Mouse (Mus musculus) CD4-positive, CD25-positive, alpha-beta regulatory T cell, adult 4 months (primary cell): ENCODE measurements around the gene Mafg. TPM values are rescaled to one million over a fixed set of nuclear protein-coding genes. Genes with fewer than 3 reads are reported as not detected.
"Not testable (repeated sequence)": the region's sequence is repeated elsewhere in the genome, so short reads cannot be mapped to it uniquely, and the experiment has no call there.

Experiments
- ATAC-seq: one replicate; pipeline ENCODE4 v1.8.0; 2017
- polyA plus RNA-seq, 2 experiments: library from polyadenylated mRNA; unstranded; fragments of 100-300 nt; shearing (Covaris generic); gene quantifications; one replicate each; pipeline ENCODE4 v1.2.1; 2017

Mafg gene
- 10 to 100 TPM; 11.3 to 16.0 TPM for polyA plus RNA-seq

DNA sequence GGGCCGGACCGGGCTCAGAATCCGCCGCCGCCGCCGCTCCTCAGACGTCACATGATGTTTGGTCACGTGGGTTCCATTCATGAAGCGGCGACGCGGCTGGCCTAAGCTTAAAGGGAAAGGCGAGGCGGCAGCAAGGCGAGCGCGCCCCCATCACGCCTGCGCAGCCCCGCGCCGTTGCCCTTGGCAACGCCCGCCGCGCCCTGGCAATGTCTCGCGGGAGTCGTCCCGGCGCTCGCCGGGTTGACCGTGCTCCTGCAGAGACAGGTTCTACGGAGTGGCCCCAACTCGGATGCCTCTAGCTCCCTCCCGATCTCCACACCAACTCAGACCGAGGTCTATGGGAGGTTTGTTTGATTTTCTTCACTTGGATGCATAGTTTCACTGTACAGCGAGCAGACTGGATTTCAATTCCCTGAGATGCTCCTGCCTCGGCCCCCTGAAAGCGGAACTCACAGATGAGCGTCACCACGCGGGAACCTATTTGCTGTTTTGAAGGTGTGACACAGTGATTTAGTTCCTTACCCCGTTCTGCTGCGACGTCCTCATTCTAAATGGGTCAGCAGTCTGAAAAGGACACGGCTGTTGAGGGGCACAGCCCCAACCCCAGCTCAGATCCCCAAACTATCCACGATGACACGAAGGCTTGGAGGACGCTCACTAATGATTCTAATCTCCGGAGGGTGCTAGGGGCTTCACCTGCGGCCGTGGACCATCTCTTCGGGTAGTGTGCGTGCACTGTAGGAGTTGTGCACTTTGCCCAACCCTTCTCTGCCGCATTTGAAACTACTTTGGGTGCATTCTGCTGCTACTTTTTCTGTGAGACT is at the start of gene Mafg:
Mafg (minus strand) TSS at position 81 of the 824 bp plus-strand sequence.
- peak; percentile 67 for ATAC-seq

DNA sequence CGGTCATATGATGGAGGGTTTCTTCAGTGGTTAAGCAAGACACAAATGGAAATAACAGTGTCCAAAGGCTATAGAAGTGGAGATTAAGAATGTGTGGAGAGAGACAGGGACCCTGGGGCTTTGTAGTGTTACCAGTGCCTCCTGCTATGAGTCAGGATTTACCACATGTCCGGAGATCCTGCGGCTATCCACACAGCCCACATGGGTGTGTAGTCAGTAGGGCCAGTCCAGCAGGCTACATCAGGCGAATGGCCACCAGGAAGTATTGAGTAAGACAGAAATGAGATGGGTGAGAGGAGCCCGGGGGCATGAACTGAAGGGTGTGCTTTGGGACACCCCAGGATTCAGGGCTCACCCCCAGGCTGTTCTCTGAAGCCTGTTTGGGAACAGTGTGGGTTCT is 49.3 kb upstream of the Mafg start:
- ATAC-seq, result no peak

DNA sequence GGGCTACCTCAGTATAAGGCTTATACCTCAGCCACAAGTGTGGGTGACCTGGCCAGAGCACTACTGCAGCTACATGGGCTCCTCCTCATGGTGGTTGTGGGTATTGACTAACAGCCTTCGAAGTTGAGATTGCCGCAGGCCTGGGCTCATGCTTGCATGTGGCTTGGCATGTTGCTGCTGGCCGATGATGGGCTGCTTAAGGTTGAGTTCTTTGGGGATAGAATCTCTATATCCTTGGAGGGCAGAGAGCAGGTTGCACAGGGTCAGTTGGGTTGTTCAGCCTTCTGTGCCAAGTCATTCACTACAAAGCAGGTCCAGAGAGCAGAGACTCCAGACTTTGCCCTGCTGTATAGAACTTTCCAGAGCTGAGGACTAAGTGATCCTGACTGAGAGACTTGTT is 46.5 kb upstream of the Mafg start:
- peak; percentile 32 for ATAC-seq

DNA sequence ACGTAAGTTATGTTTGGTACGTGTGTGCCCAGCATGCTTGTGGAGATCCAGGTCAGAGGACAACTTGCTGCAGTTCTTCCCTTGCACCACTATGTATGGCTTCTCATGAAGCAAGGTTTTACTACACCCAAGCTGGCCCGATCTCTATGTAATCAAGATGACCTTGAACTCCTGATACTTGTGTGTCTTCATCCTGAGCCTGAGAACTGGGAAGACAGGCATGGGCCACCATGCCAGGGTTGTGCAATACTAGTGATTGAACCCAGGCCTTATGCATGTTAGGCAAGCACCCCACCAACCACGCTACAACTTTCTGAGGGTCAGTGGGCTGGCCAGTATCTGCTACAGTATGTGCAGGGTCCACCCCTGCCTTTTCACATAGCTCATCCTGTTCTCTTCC is 43.6 kb upstream of the Mafg start:
- ATAC-seq, result no peak

DNA sequence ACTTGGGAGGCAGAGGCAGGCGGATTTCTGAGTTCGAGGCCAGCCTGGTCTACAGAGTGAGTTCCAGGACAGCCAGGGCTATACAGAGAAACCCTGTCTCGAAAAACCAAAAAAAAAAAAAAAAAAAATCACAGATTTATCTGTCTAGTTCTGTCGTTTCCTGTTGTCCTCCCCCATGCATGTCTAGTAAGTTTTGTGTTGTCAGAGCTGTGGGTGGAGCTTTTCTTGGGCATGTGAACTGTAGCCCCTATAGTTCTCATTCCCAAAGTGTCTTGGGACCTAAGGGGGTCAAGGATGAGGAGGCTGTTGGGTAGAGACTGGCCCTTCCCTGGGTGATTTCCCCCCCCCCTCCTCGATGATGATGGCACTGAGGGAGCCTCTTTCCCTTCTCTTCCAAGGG is 42.5 kb upstream of the Mafg start:
- not testable (repeated sequence) for ATAC-seq

DNA sequence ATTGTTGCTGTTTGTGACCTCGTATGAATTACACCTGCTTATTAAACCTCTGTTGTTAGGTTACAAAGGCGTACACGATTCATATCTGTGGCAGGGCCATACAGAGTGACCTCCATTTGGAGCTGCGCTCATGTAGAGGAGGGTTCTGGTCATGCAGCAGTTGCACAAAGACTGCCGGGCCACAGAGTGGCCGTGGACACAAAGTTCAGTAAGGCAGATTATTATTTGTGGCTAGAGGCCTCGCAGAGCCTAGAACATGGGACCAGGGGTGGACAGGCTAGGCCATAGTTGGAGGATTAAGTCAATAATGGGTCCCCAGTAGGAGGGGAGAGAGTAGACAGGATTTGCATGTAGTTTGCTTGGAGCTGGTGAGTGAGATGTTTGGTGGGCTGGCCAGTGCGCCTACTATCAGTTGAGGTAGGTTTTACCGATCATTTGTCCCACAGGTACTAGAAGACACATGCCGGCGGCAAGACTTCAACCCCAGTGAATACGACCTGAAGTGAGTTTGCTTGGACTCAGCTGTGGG is 40.3 kb upstream of the Mafg start:
- ATAC-seq, result no peak

DNA sequence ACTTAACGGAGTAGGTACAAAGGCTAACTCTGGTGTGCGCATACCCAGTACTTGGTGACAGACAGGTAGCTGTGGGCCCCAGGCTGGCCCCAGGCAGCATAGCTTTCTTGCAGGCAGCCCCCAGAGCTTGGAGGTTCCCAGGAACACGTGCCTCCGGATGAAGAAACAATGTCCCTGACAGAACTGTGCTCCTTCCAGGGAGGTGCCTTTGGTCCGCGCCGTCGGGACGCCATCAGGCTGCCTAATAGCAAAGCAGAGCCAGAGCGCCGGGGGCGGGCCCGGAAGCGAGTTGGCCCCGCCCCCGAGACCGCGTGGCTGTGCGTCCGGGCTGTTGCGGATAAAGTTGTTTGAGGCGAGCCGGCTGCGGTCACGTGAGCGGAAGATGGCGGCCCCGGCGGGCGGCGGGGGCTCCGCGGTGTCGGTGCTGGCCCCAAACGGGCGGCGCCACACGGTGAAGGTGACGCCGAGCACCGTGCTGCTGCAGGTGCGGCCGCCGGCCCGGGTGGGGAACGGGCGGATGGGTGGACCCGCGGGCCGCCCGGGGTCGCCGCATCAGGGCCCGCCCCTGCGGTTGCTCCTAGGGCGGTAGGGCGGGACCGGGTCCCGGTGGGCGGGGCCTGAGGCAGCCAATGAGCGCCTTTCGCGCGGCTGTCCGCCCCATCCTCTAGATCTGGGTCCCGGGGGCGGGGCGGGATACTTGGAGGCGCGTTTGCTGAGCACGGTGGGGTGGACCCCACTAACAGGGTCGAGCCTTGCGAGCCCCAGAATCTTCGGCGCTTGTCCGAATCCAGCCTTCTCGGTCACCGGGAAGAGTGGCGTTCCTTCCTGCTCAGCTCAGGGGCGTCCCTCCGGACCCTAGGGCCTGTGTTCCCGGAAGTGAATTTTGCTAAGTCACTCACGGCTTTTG is 39.5 kb upstream of the Mafg start, which contains the start of gene Aspscr1:
Aspscr1 (plus strand) TSS at position 287 of the 907 bp plus-strand sequence.
- ATAC-seq, result peak; percentile 90

DNA sequence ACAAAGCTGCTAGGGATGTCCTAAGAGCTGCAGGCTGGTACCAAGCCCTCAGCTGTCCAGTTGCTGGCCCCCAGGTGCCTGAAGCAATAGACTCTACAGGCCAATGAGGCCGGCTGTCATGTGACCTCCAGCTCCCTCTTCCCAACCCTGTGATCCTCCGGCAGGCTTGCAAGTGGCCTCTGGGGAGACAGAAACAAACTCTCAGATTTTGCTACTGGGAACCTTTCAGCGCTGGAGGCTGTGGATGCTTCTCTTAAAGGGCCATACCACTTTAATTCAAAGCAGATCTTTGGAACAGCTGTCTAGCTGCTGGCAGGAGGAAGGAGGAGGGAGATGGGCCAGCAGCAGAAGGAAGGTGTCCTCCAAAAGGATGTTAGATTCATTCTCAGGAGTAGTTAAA is 33.2 kb upstream of the Mafg start:
- no peak for ATAC-seq

DNA sequence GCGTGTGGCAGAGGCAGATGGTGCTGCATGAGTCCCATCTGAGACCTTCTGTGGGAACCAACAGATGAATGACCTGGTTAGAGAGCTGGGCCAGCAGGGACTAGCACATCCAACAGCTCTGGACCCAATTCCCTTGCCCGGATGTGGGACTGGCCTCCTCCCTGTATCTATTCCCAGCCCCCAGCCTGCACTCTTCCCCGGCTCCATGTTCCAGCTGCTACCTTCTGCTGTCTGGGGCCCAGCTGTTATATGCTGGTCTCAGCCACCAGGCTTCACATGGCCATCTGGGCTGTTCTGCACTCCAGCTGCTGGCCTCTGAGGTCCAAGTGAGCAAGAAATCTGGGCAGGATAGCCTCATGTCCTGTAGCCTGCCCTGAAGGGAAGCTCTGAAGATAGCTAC is 32.0 kb upstream of the Mafg start:
- ATAC-seq, result no peak

DNA sequence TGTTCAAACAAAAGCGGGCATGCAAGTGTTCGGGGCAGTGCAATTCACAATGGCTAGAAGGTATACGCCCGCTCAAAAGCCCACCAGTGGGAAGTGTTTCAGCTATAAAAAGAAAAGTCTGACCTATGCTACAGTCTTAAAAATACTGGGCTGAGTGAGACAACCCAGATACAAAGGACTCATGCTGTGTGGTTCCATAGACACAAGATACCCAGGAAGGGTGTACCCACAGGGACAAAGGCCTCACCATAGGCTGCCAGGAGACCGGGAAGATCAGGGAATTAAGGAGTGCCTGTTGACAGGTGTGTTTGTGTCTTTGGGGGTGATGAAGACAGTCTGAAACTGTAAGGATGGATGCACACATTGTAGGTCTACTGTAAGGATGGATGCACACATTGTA is 30.3 kb upstream of the Mafg start:
- ATAC-seq, result no peak

DNA sequence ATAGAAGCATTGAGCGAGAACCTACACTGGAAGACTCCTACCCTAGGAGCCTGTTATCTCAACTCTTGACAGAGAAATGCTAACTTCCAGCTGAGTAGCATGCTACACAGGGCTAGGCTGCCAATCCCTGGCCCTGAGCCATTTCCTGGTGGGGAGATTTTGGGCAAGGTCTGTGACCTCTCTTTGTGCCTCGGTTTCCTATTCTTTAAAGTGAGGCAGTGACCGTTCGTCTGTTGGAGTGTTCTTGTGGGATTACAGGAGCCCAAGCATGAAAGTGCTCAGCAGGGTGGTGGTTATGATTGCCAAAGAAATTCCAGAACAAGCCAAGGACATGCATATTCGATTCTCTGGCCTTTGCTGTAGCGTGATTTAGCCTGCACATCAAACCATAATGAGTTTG is 29.4 kb upstream of the Mafg start:
- no peak for ATAC-seq

DNA sequence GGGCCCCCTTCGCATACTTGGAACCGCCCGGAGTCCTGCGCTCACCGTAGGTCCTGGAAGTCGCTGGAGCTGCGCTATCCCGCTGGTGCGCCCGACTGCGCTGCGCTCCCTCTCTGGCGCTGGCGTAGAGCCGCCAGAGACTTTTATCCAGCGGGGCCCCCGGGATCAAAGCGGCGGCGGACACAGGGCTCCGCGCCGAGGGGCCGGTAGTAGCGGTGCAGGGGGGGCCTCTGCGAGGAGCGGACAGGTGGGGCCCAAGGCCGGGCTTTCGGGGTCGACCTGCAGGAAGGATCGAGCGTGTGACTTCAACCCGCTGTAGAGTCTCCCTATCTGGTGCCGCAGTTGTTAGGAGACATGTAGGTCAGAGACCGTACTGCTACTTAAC is 27.7 kb upstream of the Mafg start, which contains the start of gene Notum:
Notum (minus strand) TSS at position 100 of the 385 bp plus-strand sequence.
- ATAC-seq, result no peak

DNA sequence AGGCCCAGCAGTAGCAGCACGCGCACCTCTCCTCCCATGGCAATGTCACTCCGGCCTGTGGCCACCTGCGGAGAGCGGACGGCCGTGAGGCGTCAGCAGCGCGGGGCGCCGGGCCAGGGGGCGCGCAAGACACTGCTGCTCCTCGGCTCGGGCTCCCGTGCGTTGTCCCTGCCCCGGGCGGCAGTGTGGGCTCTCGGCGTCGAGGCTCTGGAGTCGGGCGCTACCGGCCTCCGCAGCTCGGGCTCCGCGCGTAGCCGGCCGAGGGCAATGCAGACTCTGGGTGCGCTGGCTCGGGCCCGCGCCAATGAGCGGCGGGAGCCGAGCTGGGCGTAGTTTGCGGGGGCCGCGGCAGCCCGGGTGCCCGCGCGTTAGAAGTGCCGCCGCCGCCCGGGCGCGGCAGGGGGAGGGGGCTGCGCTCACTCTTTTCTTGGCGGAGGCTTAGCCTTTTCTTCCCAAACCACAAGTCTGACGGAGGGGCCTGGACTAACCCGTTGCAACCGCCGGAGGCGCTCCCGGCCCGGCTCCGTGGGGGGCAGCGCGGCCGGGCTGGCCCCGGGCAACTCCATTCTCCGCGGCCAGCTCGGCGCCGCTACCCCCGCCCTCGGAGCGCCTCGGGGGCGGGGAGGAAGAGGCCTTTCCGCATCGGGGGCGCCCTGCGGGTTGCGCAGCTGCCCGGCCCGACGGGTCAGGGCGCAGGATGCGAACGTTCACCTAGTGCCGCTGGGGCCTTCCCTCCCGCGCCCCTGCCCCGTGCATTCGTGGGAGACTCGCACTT is 27.1 kb upstream of the Mafg start:
- ATAC-seq, result no peak

DNA sequence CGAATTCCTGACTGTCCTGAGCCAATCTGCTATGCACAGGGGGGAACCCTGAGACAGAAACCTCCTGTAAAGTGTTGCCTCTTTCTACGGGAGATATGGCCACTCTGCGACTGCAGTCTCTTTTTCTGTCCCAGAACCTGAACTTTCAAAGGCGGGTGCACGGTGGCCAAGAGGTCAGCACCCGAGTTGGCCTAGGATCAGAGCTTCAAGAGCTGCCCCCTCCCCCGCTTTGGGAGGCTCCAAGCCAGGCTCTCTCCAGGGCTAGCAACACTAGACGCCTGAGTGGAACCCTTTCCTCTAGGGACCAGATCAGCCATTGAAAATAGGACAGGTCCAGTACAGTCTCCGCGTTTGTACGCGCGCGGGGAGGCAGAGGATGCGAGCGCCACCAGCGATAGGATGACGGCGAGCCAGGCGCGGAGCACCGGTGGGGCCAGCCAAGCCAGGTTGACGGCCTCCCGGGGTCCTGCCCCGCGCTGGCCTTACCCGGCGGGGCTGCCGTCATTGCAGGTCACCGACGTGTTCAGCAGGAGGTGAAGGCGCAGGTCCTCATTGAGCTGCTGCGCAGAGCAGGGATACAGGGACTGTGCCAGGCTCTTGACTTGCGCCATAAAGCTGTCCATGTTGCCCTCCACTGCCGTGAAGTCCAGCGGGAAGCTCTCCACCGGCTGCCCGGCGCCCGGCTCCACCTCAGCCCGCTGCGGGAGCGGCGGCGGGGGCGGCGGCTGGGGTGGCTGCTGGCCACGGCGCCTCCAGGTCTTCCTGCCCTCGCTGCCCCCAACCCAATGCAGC is 26.3 kb upstream of the Mafg start:
- ATAC-seq, result no peak

DNA sequence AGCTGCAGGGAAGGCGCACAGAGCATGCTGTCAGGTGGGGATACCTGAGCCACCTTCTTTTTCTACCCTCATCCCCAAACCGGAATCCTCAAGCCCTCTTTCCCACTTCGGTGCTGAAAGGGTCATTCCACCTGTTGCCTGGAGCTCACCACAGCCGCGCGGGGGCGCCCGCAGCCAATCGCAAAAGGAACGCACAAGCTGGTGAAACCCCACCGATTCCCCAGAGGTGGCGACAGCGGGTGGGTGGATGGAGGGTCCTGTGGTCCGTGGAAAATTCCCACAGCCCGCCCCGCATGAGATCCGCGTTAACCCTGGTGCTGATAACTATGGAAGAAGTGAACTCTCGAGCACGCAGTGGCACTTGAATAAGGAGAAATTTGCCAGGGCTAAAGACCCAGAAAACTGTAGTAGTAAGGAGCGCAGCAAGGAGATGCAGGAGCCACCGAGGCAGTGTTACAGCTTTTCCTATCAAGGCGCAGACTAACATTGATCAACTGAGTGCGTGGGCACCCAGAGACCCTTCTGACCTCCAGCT is 25.5 kb upstream of the Mafg start:
- ATAC-seq, result peak; percentile 58

DNA sequence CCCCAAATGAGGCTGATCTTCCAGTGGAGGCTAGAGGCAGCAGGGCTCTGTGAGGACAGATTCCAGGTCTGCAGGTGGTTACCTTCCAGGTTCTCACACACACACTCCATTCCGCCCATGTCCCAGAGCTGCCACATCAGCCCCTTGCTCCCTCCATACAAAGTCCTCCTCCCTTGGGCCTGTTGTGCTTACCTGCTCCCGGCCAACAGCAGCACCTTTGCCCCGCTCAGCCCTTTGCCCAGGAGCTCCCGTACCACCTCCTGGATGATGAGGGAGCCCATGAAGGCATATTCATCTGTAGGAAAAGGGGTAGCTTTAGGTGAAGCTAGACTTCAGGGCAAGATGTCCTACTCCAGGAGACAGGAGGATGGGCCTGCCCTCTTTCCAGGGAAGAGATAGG is 23.9 kb upstream of the Mafg start:
- ATAC-seq, result no peak

DNA sequence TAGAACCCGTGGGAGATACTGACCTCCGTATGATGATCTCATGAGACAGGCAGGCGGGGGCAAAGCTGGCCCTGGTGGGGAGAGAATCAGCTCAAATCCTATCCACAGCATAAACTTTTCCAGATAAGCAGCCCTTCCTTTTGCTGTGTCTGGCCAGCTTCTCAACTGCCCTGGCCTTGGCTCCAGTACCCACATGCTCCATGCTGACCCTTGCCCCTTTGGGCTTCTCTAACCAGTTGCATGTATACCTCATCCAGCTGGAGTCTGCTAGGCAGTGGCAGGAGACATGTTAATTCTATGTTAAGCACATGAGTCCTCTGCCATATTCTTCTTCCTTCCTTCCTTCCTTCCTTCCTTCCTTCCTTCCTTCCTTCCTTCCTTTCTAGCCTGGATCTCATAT is 21.3 kb upstream of the Mafg start:
- no peak for ATAC-seq

DNA sequence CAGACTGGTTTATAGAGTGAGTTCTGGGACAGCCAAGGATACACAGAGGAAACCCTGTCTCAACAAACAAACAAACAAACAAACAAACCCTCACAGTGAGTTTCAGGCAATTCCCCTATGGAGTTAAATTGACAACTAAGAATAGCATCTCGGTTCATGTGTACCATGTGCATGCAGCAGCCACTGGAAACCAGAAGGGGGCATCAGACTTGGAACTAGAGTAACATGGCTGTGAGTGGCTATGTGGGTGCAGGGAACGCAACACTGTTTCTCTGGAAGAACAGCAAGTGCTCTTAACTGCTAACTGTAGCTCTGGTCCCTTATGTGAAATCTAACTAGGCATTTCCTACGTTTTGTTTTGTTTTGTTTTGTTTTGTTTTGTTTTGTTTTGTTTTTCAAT is 18.5 kb upstream of the Mafg start:
- ATAC-seq, result no peak

DNA sequence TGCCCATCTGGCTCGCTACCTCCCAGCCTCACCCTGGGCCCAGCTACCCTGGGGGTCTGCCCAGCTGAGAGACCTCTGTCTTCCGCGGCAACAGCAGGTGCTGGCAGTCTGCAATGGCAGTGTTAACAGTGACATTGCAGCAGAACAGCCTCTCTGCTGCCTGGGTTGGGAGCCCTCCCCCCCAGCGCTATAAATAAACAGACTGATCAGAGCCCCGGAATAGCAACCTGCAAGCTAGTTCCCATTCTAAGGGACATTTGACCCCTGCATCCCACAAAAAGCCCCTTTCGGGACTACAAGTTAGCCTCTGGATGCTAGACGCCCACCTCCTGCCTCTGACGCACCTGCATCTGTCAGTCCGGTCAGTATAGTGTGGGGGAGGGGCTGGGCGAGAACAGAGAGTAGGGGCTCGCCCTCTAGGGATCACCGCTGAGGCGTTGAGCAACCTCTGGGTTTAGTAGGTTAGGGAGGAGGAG is 14.6 kb upstream of the Mafg start, which contains the start of gene Myadml2:
Myadml2 (minus strand) TSS at position 158 of the 476 bp plus-strand sequence.
- no peak for ATAC-seq

DNA sequence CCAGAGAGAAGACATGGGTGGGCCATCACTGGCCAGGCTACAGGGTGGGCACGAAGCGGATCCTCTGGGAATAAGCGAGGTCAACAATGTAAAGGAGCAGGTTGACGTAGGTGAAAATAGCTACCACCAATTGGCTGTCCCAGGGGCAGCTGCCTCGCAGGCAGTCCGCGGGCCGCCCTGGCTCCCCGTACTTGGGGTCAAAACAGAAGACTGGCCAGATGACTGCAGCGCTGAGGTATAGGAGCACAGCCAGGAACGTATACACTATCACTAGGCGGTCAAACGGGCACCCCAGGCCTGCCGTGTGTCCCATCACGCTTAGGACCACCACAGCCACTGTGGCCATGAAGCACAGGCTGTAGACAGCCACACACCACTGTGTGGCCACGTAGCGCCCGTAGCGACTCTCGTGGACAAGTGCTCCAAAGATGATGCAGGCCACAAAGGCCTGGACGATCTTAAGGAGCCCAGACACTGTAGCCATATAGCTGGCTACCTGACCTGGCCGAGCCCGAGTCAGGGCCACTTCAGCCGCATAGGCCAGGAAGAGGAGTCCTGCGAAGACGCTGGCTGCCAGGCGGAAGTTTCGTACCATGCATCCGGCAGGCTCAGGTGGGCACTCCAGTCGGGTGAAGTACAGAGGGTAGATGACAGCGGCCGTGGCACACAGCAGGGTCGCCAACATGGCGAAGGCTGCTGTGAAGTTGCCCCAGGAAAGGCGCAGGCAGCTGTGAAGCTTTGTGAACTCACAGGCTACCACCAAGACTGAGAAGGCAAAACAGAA is 13.8 kb upstream of the Mafg start:
- ATAC-seq, result no peak
